12 mouse cellular contexts compared by ENCODE assay signal in the genomic region with DNA sequence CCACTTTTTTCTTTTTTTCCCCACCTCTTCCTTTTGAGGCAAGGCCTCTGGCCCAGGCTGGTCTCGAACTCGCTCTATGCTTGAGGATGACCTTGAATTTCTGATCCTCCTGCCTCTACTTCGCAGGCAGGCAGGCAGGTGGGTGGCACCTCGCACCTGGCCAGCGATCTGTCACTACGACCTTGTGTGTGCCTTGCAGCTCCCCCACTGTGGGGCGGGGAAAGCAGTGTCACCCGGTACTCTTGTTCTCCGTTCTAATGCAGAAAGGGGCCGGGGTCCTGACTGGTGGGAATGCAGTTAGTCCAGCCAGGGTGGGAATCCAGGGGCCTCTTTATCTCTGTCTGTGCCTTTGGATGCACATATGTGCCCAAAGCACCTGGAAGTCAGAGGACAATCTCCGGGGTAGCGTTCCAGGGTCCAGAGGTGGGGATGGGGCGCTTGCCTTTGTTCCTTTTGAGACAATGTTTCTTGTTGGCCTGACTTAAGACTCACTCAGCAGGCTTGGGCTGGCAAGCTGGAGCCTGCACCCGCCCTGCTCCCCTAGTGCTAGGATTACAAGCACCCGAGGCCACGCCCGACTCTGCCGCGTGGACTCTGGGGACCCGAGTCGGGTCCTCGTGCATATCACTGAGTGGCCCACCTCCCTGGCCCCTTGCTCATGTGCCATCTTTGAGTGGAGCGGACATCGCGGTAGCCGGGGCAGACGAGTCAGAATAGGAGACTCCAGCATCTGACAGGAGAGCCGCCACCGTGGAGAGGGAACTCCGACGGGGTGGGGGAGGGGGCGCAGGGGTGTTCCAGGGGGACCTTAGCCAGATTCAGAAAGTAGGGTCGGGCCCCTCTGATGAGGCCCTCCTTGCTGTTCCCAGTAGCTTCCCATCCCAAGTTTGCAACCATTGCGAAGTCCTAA. TPM values are rescaled to one million over a fixed set of nuclear protein-coding genes. Genes with fewer than 3 reads are reported as not detected.
DNase-seq lines count a peak whose midpoint lies in the region; ATAC-seq and TF ChIP-seq lines count a peak whose summit lies in the region.
"Had no signal": no experiment of that assay in that cellular context is flagged by ENCODE, and none has a peak within 500 bp of the region (broad histone marks: within the 10 kb centered on the region; RNA-seq: fewer than 3 reads in every experiment).

No protein-coding gene starts in this region.

- TF ChIP-seq EP300 in heart, adult 2 months (IDR thresholded peaks at IDR 0.05; ENCODE audit: insufficient read depth, low read depth, low read length), result no peak

- H3K9me3 ChIP-seq in heart, embryonic 12.5 days (replicated peaks), result peaks cover 20% of the 10 kb centered on the region
- H3K9me3 ChIP-seq in E14TG2a.4 (ENCODE audit: low read length), result no peaks in the 10 kb centered on the region
- H3K9me3 ChIP-seq in forebrain, embryonic 14.5 days (replicated peaks; ENCODE audit: control insufficient read depth, low read length), result no peaks in the 10 kb centered on the region
- 0 out of 2 replicates have a peak, but pooled peaks cover 10% of the 10 kb centered on the region for H3K9me3 ChIP-seq in limb, embryonic 14.5 days (ENCODE audit: control insufficient read depth, low read length)
- H3K9me3 ChIP-seq: liver, embryonic 15.5 days had no signal

- H3K4me2 ChIP-seq in heart, embryonic 12.5 days, result peak overlapping the region; percentile 61
- H3K4me2 ChIP-seq in forebrain, embryonic 14.5 days (ENCODE audit: low read length), result peak overlapping the region; percentile 37
- peak overlapping the region; percentile 39 for H3K4me2 ChIP-seq in limb, embryonic 14.5 days (replicated peaks; ENCODE audit: low read depth, low read length, severe bottlenecking)
- H3K4me2 ChIP-seq: liver, embryonic 15.5 days had no signal

- H3K27ac ChIP-seq in heart, embryonic 12.5 days (ENCODE audit: poor library complexity, severe bottlenecking), result no peak overlapping the region
- no peak overlapping the region for H3K27ac ChIP-seq in heart, adult 2 months
- H3K27ac ChIP-seq in forebrain, embryonic 14.5 days (ENCODE audit: low read depth, low read length), result no peak overlapping the region
- H3K27ac ChIP-seq in limb, embryonic 14.5 days (replicated peaks; ENCODE audit: low read depth, low read length), result no peak overlapping the region
- H3K27ac ChIP-seq: liver, embryonic 15.5 days had no signal

- TF ChIP-seq CTCF in heart, adult 2 months (IDR thresholded peaks at IDR 0.05), result no peak
- TF ChIP-seq CTCF in E14TG2a.4 (conservative IDR thresholded peaks at IDR 0.05; ENCODE audit: low read length), result no peak

- no peaks in the 10 kb centered on the region for H3K36me3 ChIP-seq in heart, embryonic 12.5 days
- no peaks in the 10 kb centered on the region for H3K36me3 ChIP-seq in heart, adult 2 months (ENCODE audit: control insufficient read depth, insufficient read depth, low read length)
- peaks cover 50% of the 10 kb centered on the region for H3K36me3 ChIP-seq in E14TG2a.4 (ENCODE audit: insufficient read depth, low read length)
- no peaks in the 10 kb centered on the region for H3K36me3 ChIP-seq in forebrain, embryonic 14.5 days (ENCODE audit: control insufficient read depth, insufficient read depth, low read length)
- no peaks in the 10 kb centered on the region for H3K36me3 ChIP-seq in limb, embryonic 14.5 days (ENCODE audit: control insufficient read depth, insufficient read depth, low read length)
- H3K36me3 ChIP-seq: liver, embryonic 15.5 days had no signal

- H3K27me3 ChIP-seq in heart, embryonic 12.5 days (replicated peaks), result peaks cover 90% of the 10 kb centered on the region
- H3K27me3 ChIP-seq in heart, adult 2 months (ENCODE audit: control insufficient read depth, insufficient read depth, low read length), result peaks cover 19% of the 10 kb centered on the region
- H3K27me3 ChIP-seq in E14TG2a.4 (ENCODE audit: insufficient read depth, low read length), result no peaks in the 10 kb centered on the region
- peaks cover 47% of the 10 kb centered on the region for H3K27me3 ChIP-seq in forebrain, embryonic 14.5 days (replicated peaks; ENCODE audit: control insufficient read depth, insufficient read depth, low read length)
- peaks cover 61% of the 10 kb centered on the region for H3K27me3 ChIP-seq in limb, embryonic 14.5 days (ENCODE audit: control insufficient read depth, insufficient read depth, low read length)

- 9% methylated on average over 34 of the region's 34 CpGs for WGBS in heart, embryonic 12.5 days
- 12% methylated on average over 34 of the region's 34 CpGs for WGBS in heart, adult 2 months
- WGBS in forebrain, embryonic 14.5 days, result 6% methylated on average over 34 of the region's 34 CpGs
- 6% methylated on average over 34 of the region's 34 CpGs for WGBS in limb, embryonic 14.5 days

- intact Hi-C loops in heart, adult 2 months (cut with DNase I), result no loop called here

- H3K4me1 ChIP-seq in heart, embryonic 12.5 days (replicated peaks), result peaks cover 10% of the 10 kb centered on the region; the same call in 1 of the 2 replicates
- H3K4me1 ChIP-seq in heart, adult 2 months (ENCODE audit: control insufficient read depth, insufficient read depth, low read length), result no peaks in the 10 kb centered on the region
- H3K4me1 ChIP-seq in E14TG2a.4 (replicated peaks; ENCODE audit: low read depth, low read length), result peaks cover 79% of the 10 kb centered on the region
- H3K4me1 ChIP-seq in forebrain, embryonic 14.5 days (ENCODE audit: control insufficient read depth, insufficient read depth, low read length), result 0 out of 2 replicates have a peak, but pooled peaks cover 4% of the 10 kb centered on the region
- peaks cover 3% of the 10 kb centered on the region; the same call in 1 of the 2 replicates for H3K4me1 ChIP-seq in limb, embryonic 14.5 days (ENCODE audit: control insufficient read depth, insufficient read depth, low read length)
- H3K4me1 ChIP-seq: liver, embryonic 15.5 days had no signal

- no peak for TF ChIP-seq POLR2A in heart, adult 2 months (IDR thresholded peaks at IDR 0.05; ENCODE audit: insufficient read depth, low read depth, low read length)
- TF ChIP-seq POLR2A in limb, embryonic 14.5 days (IDR thresholded peaks at IDR 0.05; ENCODE audit: borderline replicate concordance, extremely low read depth, insufficient read depth, insufficient read length), result no peak

- DNase-seq in heart, adult 2 months, result no peak
- no peak for DNase-seq in forebrain, embryonic 14.5 days (ENCODE audit: low spot score)
- no peak for DNase-seq in limb, embryonic 14.5 days (ENCODE audit: low spot score)
- DNase-seq in ovary, postnatal 14 days (ENCODE audit: low spot score), result no peak
- DNase-seq in embryo, embryonic 10 days (ENCODE audit: low spot score), result no peak
- DNase-seq: thymus, postnatal 36 days had no signal

- no peak for ATAC-seq in heart, embryonic 12.5 days (ENCODE audit: insufficient number of reproducible peaks, low FRiP score)
- no peak for ATAC-seq in forebrain, embryonic 14.5 days
- ATAC-seq in limb, embryonic 14.5 days (ENCODE audit: low FRiP score, low read depth), result no peak
- no peak for ATAC-seq in cerebellum, adult (ENCODE audit: insufficient number of reproducible peaks, low FRiP score, low TSS enrichment)

- no peak overlapping the region for H3K9ac ChIP-seq in heart, embryonic 12.5 days
- H3K9ac ChIP-seq in heart, adult 2 months (ENCODE audit: low read depth, low read length), result no peak overlapping the region
- H3K9ac ChIP-seq in forebrain, embryonic 14.5 days (ENCODE audit: low read length), result peak overlapping the region; percentile 32; the same call in 1 of the 2 replicates
- no peak overlapping the region; the same call in 1 of the 2 replicates for H3K9ac ChIP-seq in limb, embryonic 14.5 days (ENCODE audit: low read depth, low read length, severe bottlenecking)
- H3K9ac ChIP-seq: liver, embryonic 15.5 days had no signal

- no peaks in the 10 kb centered on the region for H3K79me2 ChIP-seq in heart, adult 2 months (replicated peaks; ENCODE audit: control insufficient read depth, insufficient read depth, low read length)

- peak overlapping the region; percentile 31 for H3K4me3 ChIP-seq in heart, embryonic 12.5 days
- H3K4me3 ChIP-seq in heart, adult 2 months, result no peak overlapping the region
- peak overlapping the region; percentile 78 for H3K4me3 ChIP-seq in E14TG2a.4 (replicated peaks; ENCODE audit: low read length)
- peak overlapping the region; percentile 18 for H3K4me3 ChIP-seq in forebrain, embryonic 14.5 days (ENCODE audit: low read depth, low read length)
- H3K4me3 ChIP-seq in limb, embryonic 14.5 days (replicated peaks; ENCODE audit: low read length), result peak overlapping the region; percentile 24
- H3K4me3 ChIP-seq: liver, embryonic 15.5 days had no signal

RNA-seq across cellular contexts. Expression of a gene that starts 22.2 kb away (rescaled TPM):
- not detected in 2 replicates for polyA plus RNA-seq in heart, embryonic 12.5 days (2016; fragmentation: Nextera tagmentation; extraction: Ambion mirVana)
- total RNA-seq in heart, adult 2 months (2021), result not detected
- not detected in 2 replicates for polyA plus RNA-seq in heart, adult 2 months (2012; rRNA removed)
- polyA plus RNA-seq in forebrain, embryonic 14.5 days (2014; fragmentation: Nextera tagmentation; extraction: Ambion mirVana), result not detected in 2 replicates
- polyA plus RNA-seq in limb, embryonic 14.5 days (2012; rRNA removed), result not detected in 2 replicates
- polyA plus RNA-seq in limb, embryonic 14.5 days (2014; fragmentation: Nextera tagmentation; extraction: Ambion mirVana), result not detected in 2 replicates
- total RNA-seq: common myeloid progenitor, adult 5-6 weeks; hematopoietic stem cell, adult 5-6 weeks had no signal
- polyA plus RNA-seq: liver, embryonic 15.5 days had no signal

RNA-seq across cellular contexts. Expression of a gene that starts 24.3 kb away (rescaled TPM):
- polyA plus RNA-seq in heart, embryonic 12.5 days (2016; fragmentation: Nextera tagmentation; extraction: Ambion mirVana), result 2.4 and 3.0 TPM in 2 replicates
- total RNA-seq in heart, adult 2 months (2021), result 1 to 10 TPM in 1 of 2 experiments, under 1 TPM in 1; 0.52 to 1.2 TPM
- polyA plus RNA-seq in heart, adult 2 months (2012; rRNA removed), result 0.43 and 0.67 TPM in 2 replicates
- 6.7 and 8.9 TPM in 2 replicates for polyA plus RNA-seq in forebrain, embryonic 14.5 days (2014; fragmentation: Nextera tagmentation; extraction: Ambion mirVana)
- 2.7 and 3.3 TPM in 2 replicates for polyA plus RNA-seq in limb, embryonic 14.5 days (2012; rRNA removed)
- polyA plus RNA-seq in limb, embryonic 14.5 days (2014; fragmentation: Nextera tagmentation; extraction: Ambion mirVana), result 0.94 and 1.2 TPM in 2 replicates
